Mouse (Mus musculus) forebrain, embryonic 11.5 days (tissue): ENCODE data around the gene Irx6. TPM values are rescaled to one million over a fixed set of nuclear protein-coding genes. Genes with fewer than 3 reads are reported as not detected.
A peak's percentile ranks its signal among the peaks of the same experiment; 100 is the strongest.

ENCODE experiments used
- ATAC-seq: fragments of 200-750 bp; cut with Nextera tagmentation; replicated peaks from 2 replicates; pipeline ENCODE4 v1.8.0; 2017; ENCODE audit warnings: moderate TSS enrichment; ENCODE audit not compliant: low FRiP score
- DNase-seq: peaks from one replicate; pipeline ENCODE4 v3.0.0-alpha.2; 2017; ENCODE audit warnings: low spot score
- H3K27ac ChIP-seq: fragments of 300-500 bp; sonication (generic); 2 replicates; pipeline ENCODE4 v1.5.1; 2014; ENCODE audit warnings: low read depth, low read length
- H3K27me3 ChIP-seq: fragments of 300-500 bp; sonication (generic); 2 replicates; pipeline ENCODE4 v1.6.1; 2014; ENCODE audit warnings: mild to moderate bottlenecking, low read length, mixed read lengths; ENCODE audit not compliant: control insufficient read depth, insufficient read depth
- H3K36me3 ChIP-seq: fragments of 300-500 bp; sonication (generic); 2 replicates; pipeline ENCODE4 v1.6.1; 2014; ENCODE audit warnings: mild to moderate bottlenecking, low read length, moderate library complexity, mixed read lengths; ENCODE audit not compliant: control insufficient read depth, insufficient read depth
- H3K4me1 ChIP-seq: fragments of 300-500 bp; sonication (generic); replicated peaks from 2 replicates; pipeline ENCODE4 v1.6.1; 2014; ENCODE audit warnings: low read length, mixed read lengths; ENCODE audit not compliant: control insufficient read depth, insufficient read depth
- H3K4me2 ChIP-seq: fragments of 300-500 bp; sonication (generic); 2 replicates; pipeline ENCODE4 v1.6.1; 2014; ENCODE audit warnings: low read depth, mild to moderate bottlenecking, low read length, moderate library complexity, mixed read lengths; ENCODE audit not compliant: severe bottlenecking
- H3K4me3 ChIP-seq: fragments of 300-500 bp; sonication (generic); 2 replicates; pipeline ENCODE4 v1.5.1; 2014; ENCODE audit warnings: low read depth, low read length
- H3K9ac ChIP-seq: fragments of 300-500 bp; sonication (generic); 2 replicates; pipeline ENCODE4 v1.6.1; 2014; ENCODE audit warnings: low read length
- H3K9me3 ChIP-seq: fragments of 300-500 bp; sonication (generic); 2 replicates; pipeline ENCODE4 v1.6.1; 2016; ENCODE audit warnings: low read length, mixed read lengths; ENCODE audit not compliant: control insufficient read depth
- WGBS: fragments of 180-500 bp; shearing (Covaris S2); extraction: QIAGEN DNeasy Blood & Tissue Kit; methylation state at CpG from one replicate; pipeline ENCODE4 v1.1.7; 2014; 5-methylcytosine and 5-hydroxymethylcytosine counted together
- polyA plus RNA-seq: library from polyadenylated mRNA; unstranded; fragments of >200 nt; fragmentation: Nextera tagmentation; extraction: Ambion mirVana; gene quantifications from 2 replicates; pipeline ENCODE4 v1.2.1, GENCODE M21; 2014

The Irx6 gene
- polyA plus RNA-seq, 1 experiment from 2014 or later: 0.15 TPM

GRCm38 (mm10) chr8:92671892-92672291 is 2.2 kb upstream of the Irx6 start:
- no peaks in the 10 kb centered on the region for H3K9me3 ChIP-seq
- no peak for ATAC-seq
- no peak for DNase-seq

GRCm38 (mm10) chr8:92673101-92673500 is 987 bp upstream of the Irx6 start:
- H3K4me2 ChIP-seq: peak overlapping the region; percentile 78
- no peaks in the 10 kb centered on the region for H3K9me3 ChIP-seq
- H3K9ac ChIP-seq: 0 out of 2 replicates have a peak overlapping the region, but pooled peaks have one; percentile 7
- ATAC-seq (0 out of 2 replicates have a peak, but pooled peaks have one; percentile 6), DNase-seq (no peak)
- H3K4me3 ChIP-seq: peak overlapping the region; percentile 37
- H3K27ac ChIP-seq: no peak overlapping the region
- H3K27me3 ChIP-seq: peaks cover 71% of the 10 kb centered on the region
- no peaks in the 10 kb centered on the region for H3K36me3 ChIP-seq
- 3% methylated on average over 11 of the region's 11 CpGs for WGBS
- H3K4me1 ChIP-seq: peaks cover 20% of the 10 kb centered on the region

More at GRCm38 (mm10) chr8:92671892-92672291, 2.2 kb upstream of the Irx6 start:
- Histone ChIP-seq H3K9ac (no peak overlapping the region), H3K4me3 (no peak overlapping the region), H3K4me2 (no peak overlapping the region), H3K4me1 (peaks cover 18% of the 10 kb centered on the region), H3K27ac (no peak overlapping the region), H3K27me3 (peaks cover 59% of the 10 kb centered on the region), H3K36me3 (no peaks in the 10 kb centered on the region)
- WGBS: 37% methylated on average over 4 of the region's 4 CpGs

DNA sequence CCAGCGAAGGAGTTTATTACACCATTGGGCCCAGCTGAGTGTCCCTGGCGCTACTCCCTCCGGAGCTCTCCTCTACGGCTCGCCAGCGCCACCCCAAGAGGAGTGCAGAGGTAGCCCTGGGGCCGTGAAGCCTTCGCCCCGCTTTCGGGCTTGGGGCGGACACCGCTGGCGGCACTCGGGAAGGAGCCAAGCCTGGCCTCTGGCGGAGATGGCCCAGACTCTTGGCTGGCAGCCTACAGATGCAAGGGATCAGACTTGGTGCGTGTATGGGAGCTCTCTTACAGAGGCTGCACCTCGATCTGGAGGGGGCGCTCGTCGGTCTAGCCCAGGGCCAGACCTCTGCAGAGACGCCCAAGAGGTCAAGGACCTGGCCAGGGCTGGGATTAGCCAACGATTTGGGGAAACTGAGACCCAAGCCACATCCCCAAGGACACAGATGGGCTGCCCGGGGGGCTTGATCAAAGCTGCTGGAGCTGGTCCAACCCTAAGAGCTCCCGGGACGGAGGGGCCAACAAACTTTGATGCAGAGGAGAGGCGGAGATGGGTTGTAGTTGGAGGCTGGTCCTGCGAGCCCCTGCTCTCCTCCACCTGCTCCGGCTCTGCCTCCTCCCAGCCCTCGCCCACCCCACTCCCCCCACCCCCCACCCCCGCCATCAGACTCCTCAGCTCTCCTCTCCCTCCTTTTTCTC is 389 bp upstream of the Irx6 start:
- peak; percentile 74 for ATAC-seq
- Histone ChIP-seq H3K4me3 (peak overlapping the region; percentile 37), H3K4me1 (peaks cover 20% of the 10 kb centered on the region), H3K36me3 (no peaks in the 10 kb centered on the region), H3K27ac (no peak overlapping the region), H3K27me3 (peaks cover 77% of the 10 kb centered on the region), H3K9ac (peak overlapping the region; percentile 41; the same call in 1 of the 2 replicates), H3K4me2 (peak overlapping the region; percentile 78), H3K9me3 (no peaks in the 10 kb centered on the region)
- under 1% methylated on average over 26 of the region's 30 CpGs for WGBS
- peak; percentile 78 for DNase-seq

- no peak for ATAC-seq
- Histone ChIP-seq H3K4me1 (peaks cover 9% of the 10 kb centered on the region), H3K4me2 (0 out of 2 replicates have a peak overlapping the region, but pooled peaks have one; percentile 21), H3K9me3 (no peaks in the 10 kb centered on the region), H3K4me3 (0 out of 2 replicates have a peak overlapping the region, but pooled peaks have one; percentile 1), H3K9ac (no peak overlapping the region), H3K27me3 (peaks cover 65% of the 10 kb centered on the region), H3K27ac (no peak overlapping the region), H3K36me3 (no peaks in the 10 kb centered on the region)
- DNase-seq: no peak
- 6% methylated on average over 16 of the region's 16 CpGs for WGBS
These were observed 4.3 kb downstream of the Irx6 start for GRCm38 (mm10) chr8:92678407-92678806.

GRCm38 (mm10) chr8:92697361-92697760 is 23.3 kb downstream of the Irx6 start:
- Histone ChIP-seq H3K9ac (no peak overlapping the region), H3K27ac (no peak overlapping the region), H3K27me3 (no peaks in the 10 kb centered on the region), H3K4me1 (peaks cover 2% of the 10 kb centered on the region; the same call in 1 of the 2 replicates), H3K36me3 (no peaks in the 10 kb centered on the region), H3K4me3 (no peak overlapping the region), H3K4me2 (no peak overlapping the region), H3K9me3 (no peaks in the 10 kb centered on the region)
- 87% methylated on average over 5 of the region's 5 CpGs for WGBS
- DNase-seq (no peak), ATAC-seq (no peak)

DNA sequence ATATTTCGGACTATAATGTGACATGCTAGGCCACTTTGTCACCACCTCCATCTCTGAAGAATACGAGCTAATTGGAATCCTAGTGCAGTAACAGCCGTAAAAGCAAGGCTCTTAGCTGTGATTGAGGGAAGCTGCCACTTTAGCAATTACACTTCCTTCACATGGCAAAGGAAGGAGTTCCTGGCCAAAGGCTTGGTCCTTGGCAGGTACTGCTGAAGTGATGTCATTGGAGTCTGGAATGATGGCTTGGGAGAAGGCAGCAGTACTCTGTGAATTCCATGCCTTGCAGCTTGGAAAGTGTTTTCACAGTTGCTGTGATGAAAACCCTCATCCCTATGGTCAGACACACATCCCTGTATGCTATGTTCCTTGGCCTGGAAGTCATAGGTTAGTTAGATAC is 24.3 kb downstream of the Irx6 start:
- WGBS: 86% methylated on average over 3 of the region's 3 CpGs
- H3K4me3 ChIP-seq: no peak overlapping the region
- H3K27me3 ChIP-seq: no peaks in the 10 kb centered on the region
- no peak overlapping the region for H3K27ac ChIP-seq
- H3K9ac ChIP-seq: no peak overlapping the region
- ATAC-seq: no peak
- no peak overlapping the region for H3K4me2 ChIP-seq
- H3K9me3 ChIP-seq: no peaks in the 10 kb centered on the region
- DNase-seq: no peak
- peaks cover 2% of the 10 kb centered on the region; the same call in 1 of the 2 replicates for H3K4me1 ChIP-seq
- no peaks in the 10 kb centered on the region for H3K36me3 ChIP-seq

DNA sequence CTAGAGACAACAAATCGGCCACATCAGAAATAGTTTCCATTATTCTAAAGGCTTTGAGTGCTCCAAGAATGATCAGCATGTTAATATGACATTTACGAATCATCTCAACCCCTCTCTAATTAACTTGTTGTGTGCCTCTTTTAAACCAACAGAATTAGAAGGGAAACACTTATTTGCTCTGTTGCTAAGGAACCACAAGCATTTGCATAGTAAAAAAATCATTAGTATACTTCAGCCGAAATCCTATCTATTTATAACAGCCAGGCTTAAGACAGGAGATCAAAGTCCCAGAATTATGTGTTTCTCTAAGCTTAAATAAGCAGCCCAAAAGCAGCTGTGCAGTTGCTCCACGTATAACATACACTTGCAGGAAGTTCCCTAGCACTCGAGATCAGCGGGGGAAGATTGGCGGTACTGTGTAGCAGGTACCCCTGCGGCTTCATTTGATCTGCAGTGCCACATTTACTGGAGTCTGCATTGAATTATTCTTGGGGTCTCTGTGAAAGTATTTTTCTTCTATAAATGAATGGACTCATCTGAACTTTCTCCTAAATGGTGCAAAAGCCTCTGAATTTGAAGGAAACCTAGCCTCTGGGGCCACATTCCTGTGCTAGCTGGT is 25.9 kb downstream of the Irx6 start:
- Histone ChIP-seq H3K27ac (no peak overlapping the region), H3K9ac (no peak overlapping the region), H3K4me2 (no peak overlapping the region), H3K36me3 (no peaks in the 10 kb centered on the region), H3K9me3 (no peaks in the 10 kb centered on the region), H3K4me3 (no peak overlapping the region), H3K27me3 (no peaks in the 10 kb centered on the region), H3K4me1 (peaks cover 2% of the 10 kb centered on the region; the same call in 1 of the 2 replicates)
- ATAC-seq (no peak), DNase-seq (no peak)
- WGBS: 58% methylated on average over 8 of the region's 8 CpGs

GRCm38 (mm10) chr8:92703375-92703774 is 29.3 kb downstream of the Irx6 start:
- H3K27me3 ChIP-seq: no peaks in the 10 kb centered on the region
- H3K9ac ChIP-seq: no peak overlapping the region
- no peak overlapping the region for H3K27ac ChIP-seq
- ATAC-seq (no peak), DNase-seq (no peak)
- H3K4me2 ChIP-seq: no peak overlapping the region
- H3K9me3 ChIP-seq: no peaks in the 10 kb centered on the region
- H3K4me3 ChIP-seq: no peak overlapping the region
- H3K36me3 ChIP-seq: no peaks in the 10 kb centered on the region
- peaks cover 2% of the 10 kb centered on the region; the same call in 1 of the 2 replicates for H3K4me1 ChIP-seq
- WGBS: 90% methylated on average over 3 of the region's 3 CpGs
